Mouse (Mus musculus) liver, postnatal 0 days (tissue): ENCODE results near the gene Lrrc28. TPM values are rescaled to one million over a fixed set of nuclear protein-coding genes. Genes with fewer than 3 reads are reported as not detected.

ENCODE experiments used
- ATAC-seq: fragments of 200-750 bp; cut with Nextera tagmentation; 2 replicates; pipeline ENCODE4 v1.8.0; 2017; ENCODE audit warnings: mild to moderate bottlenecking, moderate library complexity
- DNase-seq: peaks from one replicate; pipeline ENCODE4 v3.0.0-alpha.2; 2016
- H3K27ac ChIP-seq: fragments of 300-500 bp; sonication (generic); 2 replicates; pipeline ENCODE4 v1.5.1; 2014; ENCODE audit warnings: antibody characterized with exemption, moderate library complexity, mild to moderate bottlenecking, low read depth
- H3K27me3 ChIP-seq: fragments of 300-500 bp; sonication (generic); 2 replicates; pipeline ENCODE4 v1.6.1; 2014; ENCODE audit warnings: low read length, control low read depth, mixed read lengths; ENCODE audit not compliant: insufficient read depth
- H3K36me3 ChIP-seq: fragments of 300-500 bp; sonication (generic); replicated peaks from 2 replicates; pipeline ENCODE4 v1.6.1; 2014; ENCODE audit warnings: mild to moderate bottlenecking, control low read depth, low read length, moderate library complexity, mixed read lengths; ENCODE audit not compliant: insufficient read depth
- H3K4me1 ChIP-seq: fragments of 300-500 bp; sonication (generic); 2 replicates; pipeline ENCODE4 v1.6.1; 2014; ENCODE audit warnings: antibody characterized with exemption, mild to moderate bottlenecking, control low read depth; ENCODE audit not compliant: insufficient read depth
- H3K4me2 ChIP-seq: fragments of 300-500 bp; sonication (generic); 2 replicates; pipeline ENCODE4 v1.6.1; 2014; ENCODE audit warnings: low read depth, mild to moderate bottlenecking, low read length, moderate library complexity, mixed read lengths
- H3K4me3 ChIP-seq: fragments of 300-500 bp; sonication (generic); 2 replicates; pipeline ENCODE4 v1.5.1; 2014; ENCODE audit warnings: low read depth, low read length
- H3K9ac ChIP-seq: fragments of 300-500 bp; sonication (generic); replicated peaks from 2 replicates; pipeline ENCODE4 v1.6.1; 2014; ENCODE audit warnings: mild to moderate bottlenecking, moderate library complexity
- H3K9me3 ChIP-seq: fragments of 300-500 bp; sonication (generic); 2 replicates; pipeline ENCODE4 v1.6.1; 2016; ENCODE audit warnings: mild to moderate bottlenecking, control low read depth, low read length, mixed read lengths
- CTCF ChIP-seq: sonication (generic); IDR thresholded peaks from 2 replicates; pipeline ENCODE4 v1.5.1; 2016; ENCODE audit warnings: antibody characterized with exemption, low read depth
- EP300 ChIP-seq: IDR thresholded peaks from 2 replicates; pipeline ENCODE4 v1.6.1; 2016; ENCODE audit warnings: antibody characterized with exemption, low read depth, mild to moderate bottlenecking
- WGBS: fragments of 180-500 bp; shearing (Covaris S2); extraction: QIAGEN DNeasy Blood & Tissue Kit; methylation state at CpG from one replicate; pipeline ENCODE4 v1.1.7; 2014; ENCODE audit not compliant: insufficient replicate concordance; 5-methylcytosine and 5-hydroxymethylcytosine counted together
- polyA plus RNA-seq: library from polyadenylated mRNA; unstranded; fragments of >200 nt; fragmentation: Nextera tagmentation; extraction: Ambion mirVana; gene quantifications from 2 replicates; pipeline ENCODE4 v1.2.1, GENCODE M21; 2015

The Lrrc28 gene
- polyA plus RNA-seq, 1 experiment from 2014 or later = 12.6 TPM

- no peak overlapping the region for H3K27ac ChIP-seq
- peaks cover 3% of the 10 kb centered on the region; the same call in 1 of the 2 replicates for H3K4me1 ChIP-seq
- no peaks in the 10 kb centered on the region for H3K9me3 ChIP-seq
- ATAC-seq = no peak
- 37% methylated on average over 7 of the region's 7 CpGs for WGBS
- H3K4me2 ChIP-seq = no peak overlapping the region
- no peak overlapping the region for H3K4me3 ChIP-seq
- H3K36me3 ChIP-seq = no peaks in the 10 kb centered on the region
- TF ChIP-seq EP300 (no peak), CTCF (no peak)
- no peaks in the 10 kb centered on the region for H3K27me3 ChIP-seq
- no peak overlapping the region for H3K9ac ChIP-seq
- no peak for DNase-seq
Observed at GRCm38 (mm10) chr7:67503281-67504010, 141.6 kb downstream of the Lrrc28 start.

- Histone ChIP-seq H3K4me3 (no peak overlapping the region), H3K36me3 (no peaks in the 10 kb centered on the region), H3K27ac (no peak overlapping the region), H3K27me3 (no peaks in the 10 kb centered on the region), H3K9me3 (no peaks in the 10 kb centered on the region), H3K4me1 (peaks cover 3% of the 10 kb centered on the region; the same call in 1 of the 2 replicates), H3K9ac (no peak overlapping the region), H3K4me2 (no peak overlapping the region)
- TF ChIP-seq EP300 (no peak), CTCF (no peak)
- no peak for ATAC-seq
- no peak for DNase-seq
- WGBS = 61% methylated on average over 4 of the region's 4 CpGs
Observed at GRCm38 (mm10) chr7:67502631-67503030, 142.4 kb downstream of the Lrrc28 start.

- Histone ChIP-seq H3K4me2 (no peak overlapping the region), H3K4me3 (no peak overlapping the region), H3K27ac (no peak overlapping the region), H3K9me3 (no peaks in the 10 kb centered on the region), H3K4me1 (peaks cover 3% of the 10 kb centered on the region; the same call in 1 of the 2 replicates), H3K9ac (no peak overlapping the region), H3K36me3 (no peaks in the 10 kb centered on the region), H3K27me3 (no peaks in the 10 kb centered on the region)
- 79% methylated on average over 5 of the region's 5 CpGs for WGBS
- ATAC-seq (no peak), DNase-seq (no peak)
- TF ChIP-seq CTCF = no peak
- no peak for TF ChIP-seq EP300
Observed at GRCm38 (mm10) chr7:67500878-67501277, 144.2 kb downstream of the Lrrc28 start.

GRCm38 (mm10) chr7:67500076-67500828, 144.8 kb downstream of the Lrrc28 start:
- peak; percentile 45 for ATAC-seq
- H3K27me3 ChIP-seq = no peaks in the 10 kb centered on the region
- no peaks in the 10 kb centered on the region for H3K9me3 ChIP-seq
- H3K9ac ChIP-seq = no peak overlapping the region
- DNase-seq = no peak
- no peak for TF ChIP-seq EP300
- peak; percentile 18; the same call in 1 of the 2 replicates for TF ChIP-seq CTCF
- no peaks in the 10 kb centered on the region for H3K36me3 ChIP-seq
- H3K4me1 ChIP-seq = peaks cover 3% of the 10 kb centered on the region; the same call in 1 of the 2 replicates
- H3K4me2 ChIP-seq = no peak overlapping the region
- H3K27ac ChIP-seq = no peak overlapping the region
- no peak overlapping the region for H3K4me3 ChIP-seq
- 43% methylated on average over 11 of the region's 11 CpGs for WGBS

- Histone ChIP-seq H3K9me3 (no peaks in the 10 kb centered on the region), H3K36me3 (no peaks in the 10 kb centered on the region), H3K4me1 (peaks cover 3% of the 10 kb centered on the region; the same call in 1 of the 2 replicates), H3K4me2 (no peak overlapping the region), H3K4me3 (no peak overlapping the region), H3K27me3 (no peaks in the 10 kb centered on the region), H3K9ac (no peak overlapping the region), H3K27ac (no peak overlapping the region)
- DNase-seq = no peak
- TF ChIP-seq CTCF (no peak), EP300 (no peak)
- WGBS = 75% methylated on average over 7 of the region's 7 CpGs
- no peak for ATAC-seq
Observed at GRCm38 (mm10) chr7:67499516-67499915, 145.6 kb downstream of the Lrrc28 start.

- Histone ChIP-seq H3K36me3 (no peaks in the 10 kb centered on the region), H3K4me1 (no peaks in the 10 kb centered on the region), H3K4me2 (no peak overlapping the region), H3K4me3 (no peak overlapping the region), H3K9ac (no peak overlapping the region), H3K9me3 (no peaks in the 10 kb centered on the region), H3K27me3 (no peaks in the 10 kb centered on the region), H3K27ac (no peak overlapping the region)
- WGBS = 49% methylated on average over 9 of the region's 9 CpGs
- TF ChIP-seq CTCF (no peak), EP300 (no peak)
- ATAC-seq = no peak
- no peak for DNase-seq
Observed at GRCm38 (mm10) chr7:67493795-67494687, 151.0 kb downstream of the Lrrc28 start.
